Mouse (Mus musculus): ENCODE measurements at regions not wholly inside any gene's neighbourhood (a gene's known extent, or its start where the extent isn't known, plus 50 kb on each side); places are given as distances from the start of the nearest gene placed in this dataset.

- H3K36me3 ChIP-seq: no peaks in the 10 kb centered on the region
- H3K4me2 ChIP-seq: no peak overlapping the region
- no peaks in the 10 kb centered on the region for H3K4me1 ChIP-seq
- no peak overlapping the region for H3K9ac ChIP-seq (replicated peaks)
- no peak for ATAC-seq (ENCODE audit: low FRiP score)
- H3K9me3 ChIP-seq (replicated peaks): no peaks in the 10 kb centered on the region
- no peak overlapping the region for H3K4me3 ChIP-seq (replicated peaks)
- no peak overlapping the region for H3K27ac ChIP-seq (replicated peaks)
- no peaks in the 10 kb centered on the region for H3K27me3 ChIP-seq (replicated peaks)
- WGBS: 65% methylated on average over 12 of the region's 12 CpGs
These were observed 105.3 kb downstream of the Mex3b start for GRCm38 (mm10) chr7:82972214-82973006.

GRCm38 (mm10) chr7:82990708-82991107 is 123.6 kb downstream of the Mex3b start:
- Histone ChIP-seq H3K4me2 (no peak overlapping the region), H3K27ac (replicated peaks) (no peak overlapping the region), H3K9me3 (replicated peaks) (no peaks in the 10 kb centered on the region), H3K4me1 (no peaks in the 10 kb centered on the region), H3K27me3 (replicated peaks) (no peaks in the 10 kb centered on the region), H3K9ac (replicated peaks) (no peak overlapping the region), H3K4me3 (replicated peaks) (no peak overlapping the region), H3K36me3 (no peaks in the 10 kb centered on the region)
- ATAC-seq (ENCODE audit: low FRiP score): no peak

DNA sequence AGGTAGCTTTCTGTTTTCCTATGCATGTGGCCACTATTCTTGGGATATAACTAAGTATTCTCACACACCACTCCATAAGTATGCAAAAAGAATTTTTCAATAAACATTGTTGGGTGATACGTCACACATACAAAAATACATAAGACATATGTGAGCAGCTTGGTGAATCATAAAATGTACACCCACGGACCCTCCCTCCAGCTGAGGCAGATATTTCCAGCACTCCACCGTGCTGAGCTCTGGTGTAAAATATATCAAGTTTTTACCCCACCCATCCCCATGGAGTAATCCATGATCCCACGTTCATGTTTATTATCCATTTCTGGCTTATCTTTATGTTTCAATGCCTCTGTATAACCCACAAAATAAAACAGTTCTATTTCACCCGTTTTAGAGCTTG is 126.0 kb downstream of the Mex3b start:
- Histone ChIP-seq H3K27me3 (replicated peaks) (no peaks in the 10 kb centered on the region), H3K4me2 (no peak overlapping the region), H3K36me3 (no peaks in the 10 kb centered on the region), H3K4me1 (no peaks in the 10 kb centered on the region), H3K27ac (replicated peaks) (no peak overlapping the region), H3K9ac (replicated peaks) (no peak overlapping the region), H3K9me3 (replicated peaks) (no peaks in the 10 kb centered on the region), H3K4me3 (replicated peaks) (no peak overlapping the region)
- ATAC-seq (ENCODE audit: low FRiP score): no peak
- WGBS: 81% methylated on average over 5 of the region's 5 CpGs

- no peak for ATAC-seq (ENCODE audit: low FRiP score)
- 87% methylated on average over 2 of the region's 2 CpGs for WGBS
These were observed 131.7 kb downstream of the Mex3b start for GRCm38 (mm10) chr7:82998848-82999247.

GRCm38 (mm10) chr7:83007540-83007939 is 140.4 kb downstream of the Mex3b start:
- no peaks in the 10 kb centered on the region for H3K9me3 ChIP-seq (replicated peaks)
- no peak overlapping the region for H3K9ac ChIP-seq (replicated peaks)
- no peak overlapping the region for H3K27ac ChIP-seq (replicated peaks)
- ATAC-seq (ENCODE audit: low FRiP score): no peak
- no peaks in the 10 kb centered on the region for H3K4me1 ChIP-seq
- H3K4me3 ChIP-seq (replicated peaks): no peak overlapping the region
- H3K36me3 ChIP-seq: no peaks in the 10 kb centered on the region
- no peak overlapping the region for H3K4me2 ChIP-seq
- 80% methylated on average over 4 of the region's 4 CpGs for WGBS
- no peaks in the 10 kb centered on the region for H3K27me3 ChIP-seq (replicated peaks)

More at GRCm38 (mm10) chr7:82998848-82999247, 131.7 kb downstream of the Mex3b start:
- no peaks in the 10 kb centered on the region for H3K27me3 ChIP-seq (replicated peaks)
- H3K4me1 ChIP-seq: no peaks in the 10 kb centered on the region
- no peak overlapping the region for H3K9ac ChIP-seq (replicated peaks)
- no peak overlapping the region for H3K27ac ChIP-seq (replicated peaks)
- H3K4me2 ChIP-seq: no peak overlapping the region
- H3K36me3 ChIP-seq: no peaks in the 10 kb centered on the region
- no peak overlapping the region for H3K4me3 ChIP-seq (replicated peaks)
- H3K9me3 ChIP-seq (replicated peaks): no peaks in the 10 kb centered on the region

GRCm38 (mm10) chr7:83012145-83012544 is 145.0 kb downstream of the Mex3b start:
- no peaks in the 10 kb centered on the region for H3K27me3 ChIP-seq (replicated peaks)
- H3K27ac ChIP-seq (replicated peaks): no peak overlapping the region
- peaks cover 11% of the 10 kb centered on the region for H3K4me1 ChIP-seq
- no peak overlapping the region for H3K4me3 ChIP-seq (replicated peaks)
- ATAC-seq (ENCODE audit: low FRiP score): no peak
- H3K9me3 ChIP-seq (replicated peaks): no peaks in the 10 kb centered on the region
- H3K4me2 ChIP-seq: no peak overlapping the region
- H3K9ac ChIP-seq (replicated peaks): no peak overlapping the region
- WGBS: 64% methylated on average over 2 of the region's 2 CpGs
- H3K36me3 ChIP-seq: no peaks in the 10 kb centered on the region

DNA sequence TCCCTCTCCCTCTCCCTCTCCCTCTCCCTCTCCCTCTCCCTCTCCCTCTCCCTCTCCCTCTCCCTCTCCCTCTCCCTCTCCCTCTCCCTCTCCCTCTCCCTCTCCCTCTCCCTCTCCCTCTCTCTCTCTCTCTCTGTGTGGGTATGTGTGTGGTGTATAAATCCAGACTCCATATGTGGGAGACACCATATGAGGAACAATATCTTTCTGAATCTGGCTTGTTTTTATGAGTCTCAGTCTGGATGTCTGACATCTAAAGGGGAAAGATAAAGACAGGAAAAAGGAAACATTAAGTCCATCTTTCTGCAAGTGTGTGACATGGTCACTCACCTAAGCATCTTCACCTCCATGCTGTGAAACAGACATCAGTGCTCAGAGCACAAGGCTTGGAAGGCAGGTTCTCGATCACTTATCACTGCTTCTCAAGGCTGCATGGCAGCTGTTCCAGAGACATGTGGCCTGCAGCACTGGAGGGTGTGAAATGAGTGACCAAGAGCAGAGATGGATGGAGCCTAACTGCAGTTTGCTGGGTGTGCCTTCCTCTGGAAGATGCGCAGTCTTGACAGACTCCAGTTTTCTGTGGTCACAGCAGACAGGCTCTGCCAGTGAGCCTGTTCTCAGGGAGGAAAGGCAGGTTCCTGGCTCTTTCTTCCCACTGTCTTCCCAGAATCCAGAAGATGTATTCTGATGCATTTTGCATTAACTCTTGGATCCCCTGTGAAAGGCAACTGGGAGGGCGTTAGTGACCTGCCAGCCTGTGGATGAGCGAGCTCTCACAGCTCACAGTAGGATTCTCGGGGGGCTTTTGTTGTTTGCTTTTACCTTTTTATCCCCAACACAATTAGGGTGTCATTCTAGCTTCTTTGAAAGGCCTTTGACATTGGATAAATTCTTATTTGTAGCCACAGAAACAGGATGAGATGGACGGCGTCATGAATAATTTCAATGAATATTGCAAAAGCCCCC is 147.9 kb downstream of the Mex3b start:
- Histone ChIP-seq H3K4me3 (replicated peaks) (no peak overlapping the region), H3K4me2 (no peak overlapping the region), H3K27ac (replicated peaks) (peak overlapping the region; percentile 23), H3K9me3 (replicated peaks) (no peaks in the 10 kb centered on the region), H3K4me1 (peaks cover 11% of the 10 kb centered on the region), H3K27me3 (replicated peaks) (no peaks in the 10 kb centered on the region), H3K9ac (replicated peaks) (no peak overlapping the region), H3K36me3 (no peaks in the 10 kb centered on the region)
- no peak for ATAC-seq (ENCODE audit: low FRiP score)
- 29% methylated on average over 7 of the region's 7 CpGs for WGBS

DNA sequence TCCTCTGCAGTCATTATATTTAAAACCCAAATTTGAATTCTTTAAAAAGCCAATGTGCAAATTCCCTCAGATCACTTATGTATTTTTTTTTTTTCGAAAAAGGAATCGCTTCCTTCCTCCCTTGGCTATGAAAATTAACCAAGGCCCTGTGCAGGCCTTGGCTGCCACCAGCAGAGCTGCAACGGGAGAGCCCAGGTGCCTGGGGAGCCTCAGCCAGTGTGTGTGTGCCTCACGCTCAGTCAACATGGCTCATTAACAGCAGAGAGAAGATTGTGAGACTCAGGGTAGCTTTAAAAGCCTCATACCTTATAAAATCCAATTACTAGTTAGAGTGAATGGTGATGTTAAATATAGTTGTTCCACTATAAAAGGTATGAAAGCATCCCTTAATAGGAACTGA is 148.6 kb downstream of the Mex3b start:
- Histone ChIP-seq H3K36me3 (no peaks in the 10 kb centered on the region), H3K4me2 (no peak overlapping the region), H3K9me3 (replicated peaks) (no peaks in the 10 kb centered on the region), H3K27me3 (replicated peaks) (no peaks in the 10 kb centered on the region), H3K9ac (replicated peaks) (no peak overlapping the region), H3K4me3 (replicated peaks) (no peak overlapping the region), H3K4me1 (peaks cover 11% of the 10 kb centered on the region), H3K27ac (replicated peaks) (peak overlapping the region; percentile 23; the same call in 1 of the 2 replicates)
- 21% methylated on average over 4 of the region's 4 CpGs for WGBS
- ATAC-seq (ENCODE audit: low FRiP score): peak; percentile 87; the same call in 1 of the 2 replicates

DNA sequence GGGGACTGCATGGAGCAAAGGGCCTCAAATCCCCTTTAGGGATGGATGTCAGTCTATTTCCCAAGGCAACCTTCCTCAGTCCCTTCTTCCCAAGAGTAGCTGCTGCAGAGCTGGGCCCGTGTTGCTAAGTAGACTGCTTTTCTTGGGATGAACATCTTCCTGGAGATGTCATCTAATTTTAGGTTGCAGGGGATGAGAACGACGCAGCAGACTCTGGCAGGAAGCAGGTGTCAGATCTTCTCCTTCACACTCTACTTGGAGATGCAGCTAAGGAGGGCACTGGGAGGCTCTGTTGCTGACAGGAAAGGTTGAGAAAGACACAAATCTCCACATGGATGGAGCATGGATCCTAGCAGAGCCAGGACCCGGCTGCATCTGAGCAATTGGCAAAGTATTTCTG is 149.4 kb downstream of the Mex3b start:
- H3K4me2 ChIP-seq: no peak overlapping the region
- H3K27me3 ChIP-seq (replicated peaks): no peaks in the 10 kb centered on the region
- WGBS: 67% methylated on average over 4 of the region's 4 CpGs
- no peak for ATAC-seq (ENCODE audit: low FRiP score)
- no peak overlapping the region for H3K4me3 ChIP-seq (replicated peaks)
- H3K4me1 ChIP-seq: peaks cover 11% of the 10 kb centered on the region
- no peak overlapping the region; the same call in 1 of the 2 replicates for H3K27ac ChIP-seq (replicated peaks)
- no peak overlapping the region for H3K9ac ChIP-seq (replicated peaks)
- H3K36me3 ChIP-seq: no peaks in the 10 kb centered on the region
- H3K9me3 ChIP-seq (replicated peaks): no peaks in the 10 kb centered on the region

DNA sequence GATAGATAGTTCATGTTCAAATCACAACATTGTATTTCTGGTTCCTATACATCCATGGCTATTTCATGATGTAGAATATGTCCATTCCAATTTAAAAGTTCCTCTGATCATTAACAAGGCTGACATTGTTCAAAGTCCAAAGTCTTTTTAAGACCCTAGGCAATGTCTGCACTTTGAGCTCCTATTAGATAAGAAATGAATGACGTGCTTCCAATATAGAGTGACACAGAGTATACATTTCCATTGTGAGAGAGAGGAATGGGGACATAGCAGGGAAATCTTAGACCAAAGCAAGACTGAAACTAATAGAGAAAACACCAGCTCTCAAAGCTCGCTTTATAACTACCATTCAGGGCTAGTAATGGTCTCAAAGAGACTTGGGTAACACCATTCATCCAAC is 153.5 kb downstream of the Mex3b start:
- Histone ChIP-seq H3K27ac (replicated peaks) (no peak overlapping the region), H3K4me3 (replicated peaks) (no peak overlapping the region), H3K9ac (replicated peaks) (no peak overlapping the region), H3K4me2 (no peak overlapping the region), H3K4me1 (peaks cover 6% of the 10 kb centered on the region; the same call in 1 of the 2 replicates), H3K36me3 (no peaks in the 10 kb centered on the region), H3K9me3 (replicated peaks) (no peaks in the 10 kb centered on the region), H3K27me3 (replicated peaks) (no peaks in the 10 kb centered on the region)
- 88% methylated on average over 2 of the region's 2 CpGs for WGBS
- ATAC-seq (ENCODE audit: low FRiP score): no peak

DNA sequence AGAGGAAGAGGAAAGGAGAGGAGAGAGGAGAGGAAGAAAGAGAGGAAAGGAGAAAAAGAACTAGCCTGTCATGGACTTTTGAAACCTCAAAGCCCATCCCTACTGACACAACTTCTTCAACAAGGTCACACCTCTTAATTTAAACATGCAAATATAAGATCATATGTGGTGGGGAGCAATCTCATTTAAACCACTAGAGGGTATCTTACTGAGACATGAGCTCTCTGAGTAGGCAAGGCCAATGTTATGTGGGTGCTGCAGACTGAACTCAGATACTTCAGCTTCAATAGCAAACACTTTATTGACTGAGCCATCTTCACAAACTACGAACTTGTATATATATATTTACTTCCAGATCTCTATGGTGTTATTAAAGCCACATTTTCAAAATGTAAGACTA is 156.9 kb downstream of the Mex3b start:
- Histone ChIP-seq H3K4me3 (replicated peaks) (no peak overlapping the region), H3K9ac (replicated peaks) (no peak overlapping the region), H3K27ac (replicated peaks) (no peak overlapping the region), H3K9me3 (replicated peaks) (no peaks in the 10 kb centered on the region), H3K27me3 (replicated peaks) (no peaks in the 10 kb centered on the region), H3K4me2 (no peak overlapping the region), H3K4me1 (no peaks in the 10 kb centered on the region), H3K36me3 (no peaks in the 10 kb centered on the region)
- no peak for ATAC-seq (ENCODE audit: low FRiP score)
- 90% methylated on average over 1 of the region's 1 CpGs for WGBS

DNA sequence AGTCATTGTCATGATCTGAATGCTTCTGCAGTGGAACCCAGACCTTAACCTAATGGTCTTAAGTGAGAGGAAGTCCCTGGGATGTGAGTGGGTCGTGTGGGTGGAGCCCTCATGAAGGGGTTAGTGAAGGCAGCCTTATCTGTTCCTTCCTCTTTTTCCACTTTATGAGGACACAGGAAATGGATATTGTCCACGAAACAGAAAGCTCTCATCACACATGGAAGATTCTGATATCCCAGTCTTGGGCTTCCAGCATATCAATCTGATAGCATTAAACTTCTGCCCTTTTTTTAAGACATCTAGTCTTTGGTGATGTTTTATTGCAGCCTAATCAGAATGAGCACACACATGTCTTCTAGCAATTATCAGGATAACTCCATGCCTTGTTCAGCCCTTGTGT is 164.0 kb downstream of the Mex3b start:
- no peaks in the 10 kb centered on the region for H3K9me3 ChIP-seq (replicated peaks)
- no peaks in the 10 kb centered on the region for H3K27me3 ChIP-seq (replicated peaks)
- H3K9ac ChIP-seq (replicated peaks): no peak overlapping the region
- H3K36me3 ChIP-seq: no peaks in the 10 kb centered on the region
- WGBS: 82% methylated on average over 2 of the region's 2 CpGs
- H3K4me2 ChIP-seq: no peak overlapping the region
- H3K27ac ChIP-seq (replicated peaks): no peak overlapping the region
- H3K4me3 ChIP-seq (replicated peaks): no peak overlapping the region
- ATAC-seq (ENCODE audit: low FRiP score): no peak
- no peaks in the 10 kb centered on the region for H3K4me1 ChIP-seq

Measured in neural tube, embryonic 15.5 days (tissue).